Mouse (Mus musculus): Measurements from ENCODE around the gene Exosc7. TPM values are rescaled to one million over a fixed set of nuclear protein-coding genes. Genes with fewer than 3 reads are reported as not detected.

Gene Exosc7
- polyA plus RNA-seq, 1 experiment from 2014 or later: 63.9 TPM

- no peak overlapping the region for H3K9ac ChIP-seq
- no peak for ATAC-seq (replicated peaks; ENCODE audit: insufficient number of reproducible peaks, insufficient read depth, low FRiP score, low read depth)
- WGBS: 82% methylated on average over 7 of the region's 7 CpGs
- H3K27ac ChIP-seq: no peak overlapping the region
- no peak overlapping the region for H3K4me2 ChIP-seq
- no peaks in the 10 kb centered on the region for H3K9me3 ChIP-seq (replicated peaks)
- H3K27me3 ChIP-seq: no peaks in the 10 kb centered on the region
- no peak overlapping the region for H3K4me3 ChIP-seq
- H3K36me3 ChIP-seq: peaks cover 9% of the 10 kb centered on the region; the same call in 1 of the 2 replicates
- peaks cover 17% of the 10 kb centered on the region for H3K4me1 ChIP-seq (replicated peaks)
Measured at GRCm38 (mm10) chr9:123109188-123109587, 3.8 kb upstream of the Exosc7 start.

GRCm38 (mm10) chr9:123111751-123112221 is 1.2 kb upstream of the Exosc7 start:
- H3K4me3 ChIP-seq: peak overlapping the region; percentile 98
- H3K27me3 ChIP-seq: no peaks in the 10 kb centered on the region
- no peak for ATAC-seq (replicated peaks; ENCODE audit: insufficient number of reproducible peaks, insufficient read depth, low FRiP score, low read depth)
- no peak overlapping the region for H3K27ac ChIP-seq
- H3K4me1 ChIP-seq (replicated peaks): peaks cover 17% of the 10 kb centered on the region
- H3K9ac ChIP-seq: peak overlapping the region; percentile 91; the same call in 1 of the 2 replicates
- H3K4me2 ChIP-seq: peak overlapping the region; percentile 87
- 54% methylated on average over 8 of the region's 8 CpGs for WGBS
- H3K9me3 ChIP-seq (replicated peaks): no peaks in the 10 kb centered on the region
- H3K36me3 ChIP-seq: peaks cover 3% of the 10 kb centered on the region; the same call in 1 of the 2 replicates

DNA sequence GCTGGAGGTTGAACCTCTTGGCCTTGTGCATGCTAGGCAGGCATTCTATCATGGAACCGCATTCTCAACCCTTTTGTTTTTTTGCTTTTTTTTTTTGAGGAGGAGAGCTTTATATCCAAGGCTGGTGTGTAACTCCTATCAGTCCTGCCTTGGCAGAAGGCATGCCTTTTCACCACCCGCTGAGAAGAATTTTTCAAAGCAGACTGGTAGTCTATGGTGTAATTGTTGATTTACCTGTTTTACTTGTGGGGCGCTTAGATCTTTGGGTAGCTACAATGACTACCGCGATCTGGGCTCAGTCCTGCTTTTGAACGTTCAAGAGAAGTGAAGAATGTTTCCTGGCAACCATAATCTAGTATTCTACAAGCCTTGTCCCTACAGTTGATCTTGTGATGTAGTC is 916 bp downstream of the Exosc7 start:
- H3K4me1 ChIP-seq (replicated peaks): peaks cover 17% of the 10 kb centered on the region
- peak overlapping the region; percentile 87 for H3K4me2 ChIP-seq
- ATAC-seq (replicated peaks; ENCODE audit: insufficient number of reproducible peaks, insufficient read depth, low FRiP score, low read depth): no peak
- no peaks in the 10 kb centered on the region for H3K27me3 ChIP-seq
- peaks cover 10% of the 10 kb centered on the region for H3K36me3 ChIP-seq
- H3K9ac ChIP-seq: peak overlapping the region; percentile 91
- no peaks in the 10 kb centered on the region for H3K9me3 ChIP-seq (replicated peaks)
- peak overlapping the region; percentile 96 for H3K27ac ChIP-seq
- peak overlapping the region; percentile 98 for H3K4me3 ChIP-seq
- 57% methylated on average over 6 of the region's 6 CpGs for WGBS

- H3K27ac ChIP-seq: no peak overlapping the region
- WGBS: 97% methylated on average over 1 of the region's 1 CpGs
- no peak overlapping the region for H3K4me3 ChIP-seq
- no peaks in the 10 kb centered on the region for H3K27me3 ChIP-seq
- peaks cover 26% of the 10 kb centered on the region for H3K36me3 ChIP-seq
- H3K9me3 ChIP-seq (replicated peaks): no peaks in the 10 kb centered on the region
- no peak for ATAC-seq (replicated peaks; ENCODE audit: insufficient number of reproducible peaks, insufficient read depth, low FRiP score, low read depth)
- peaks cover 17% of the 10 kb centered on the region for H3K4me1 ChIP-seq (replicated peaks)
- no peak overlapping the region for H3K4me2 ChIP-seq
- no peak overlapping the region for H3K9ac ChIP-seq
Measured at GRCm38 (mm10) chr9:123115566-123115965, 2.6 kb downstream of the Exosc7 start.

- Histone ChIP-seq H3K9me3 (replicated peaks) (no peaks in the 10 kb centered on the region), H3K4me3 (no peak overlapping the region), H3K36me3 (peaks cover 50% of the 10 kb centered on the region), H3K27ac (no peak overlapping the region), H3K9ac (no peak overlapping the region), H3K4me2 (no peak overlapping the region), H3K27me3 (no peaks in the 10 kb centered on the region), H3K4me1 (replicated peaks) (no peaks in the 10 kb centered on the region)
- ATAC-seq (replicated peaks; ENCODE audit: insufficient number of reproducible peaks, insufficient read depth, low FRiP score, low read depth): no peak
- 83% methylated on average over 3 of the region's 3 CpGs for WGBS
Measured at GRCm38 (mm10) chr9:123123017-123123416, 10.0 kb downstream of the Exosc7 start.

- Histone ChIP-seq H3K4me2 (no peak overlapping the region), H3K9ac (no peak overlapping the region), H3K4me1 (replicated peaks) (no peaks in the 10 kb centered on the region), H3K9me3 (replicated peaks) (no peaks in the 10 kb centered on the region), H3K27me3 (no peaks in the 10 kb centered on the region), H3K36me3 (peaks cover 54% of the 10 kb centered on the region), H3K27ac (no peak overlapping the region), H3K4me3 (no peak overlapping the region)
- no peak for ATAC-seq (replicated peaks; ENCODE audit: insufficient number of reproducible peaks, insufficient read depth, low FRiP score, low read depth)
- 89% methylated on average over 6 of the region's 6 CpGs for WGBS
Measured at GRCm38 (mm10) chr9:123123571-123124412, 10.8 kb downstream of the Exosc7 start.

- 67% methylated on average over 2 of the region's 2 CpGs for WGBS
- Histone ChIP-seq H3K9ac (no peak overlapping the region), H3K27me3 (no peaks in the 10 kb centered on the region), H3K4me2 (no peak overlapping the region), H3K4me3 (no peak overlapping the region), H3K4me1 (replicated peaks) (no peaks in the 10 kb centered on the region), H3K36me3 (peaks cover 54% of the 10 kb centered on the region), H3K27ac (no peak overlapping the region), H3K9me3 (replicated peaks) (no peaks in the 10 kb centered on the region)
- ATAC-seq (replicated peaks; ENCODE audit: insufficient number of reproducible peaks, insufficient read depth, low FRiP score, low read depth): no peak
Measured at GRCm38 (mm10) chr9:123124413-123124981, 11.5 kb downstream of the Exosc7 start.

GRCm38 (mm10) chr9:123127663-123128062 is 14.6 kb downstream of the Exosc7 start:
- Histone ChIP-seq H3K27ac (no peak overlapping the region), H3K4me3 (no peak overlapping the region), H3K4me2 (no peak overlapping the region), H3K9ac (no peak overlapping the region), H3K27me3 (no peaks in the 10 kb centered on the region), H3K36me3 (peaks cover 61% of the 10 kb centered on the region), H3K4me1 (replicated peaks) (no peaks in the 10 kb centered on the region), H3K9me3 (replicated peaks) (no peaks in the 10 kb centered on the region)
- no peak for ATAC-seq (replicated peaks; ENCODE audit: insufficient number of reproducible peaks, insufficient read depth, low FRiP score, low read depth)
- WGBS: 90% methylated on average over 6 of the region's 6 CpGs

DNA sequence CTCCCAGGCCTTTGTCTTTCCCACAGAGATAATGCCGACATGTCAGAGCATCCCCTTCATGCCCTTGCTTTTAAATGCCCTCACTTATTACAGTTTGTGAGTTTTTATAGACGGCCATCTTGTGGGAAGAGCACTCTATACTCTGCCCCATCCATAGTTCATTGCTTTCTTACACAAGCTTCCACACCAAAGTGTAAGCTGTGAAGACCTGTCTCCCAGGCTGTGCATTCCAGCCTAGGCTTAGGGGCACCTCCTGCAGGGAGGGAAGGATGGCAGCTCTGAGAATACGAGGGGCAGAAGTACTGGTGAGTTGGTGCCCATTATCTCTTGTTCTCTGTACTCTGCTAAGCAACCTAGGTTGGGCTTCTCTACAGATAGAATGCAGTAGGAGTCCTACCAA is 20.0 kb downstream of the Exosc7 start:
- Histone ChIP-seq H3K4me1 (replicated peaks) (peaks cover 5% of the 10 kb centered on the region), H3K9me3 (replicated peaks) (no peaks in the 10 kb centered on the region), H3K4me3 (no peak overlapping the region), H3K4me2 (no peak overlapping the region), H3K36me3 (peaks cover 96% of the 10 kb centered on the region), H3K27me3 (no peaks in the 10 kb centered on the region), H3K9ac (no peak overlapping the region), H3K27ac (no peak overlapping the region)
- WGBS: 88% methylated on average over 3 of the region's 3 CpGs
- ATAC-seq (replicated peaks; ENCODE audit: insufficient number of reproducible peaks, insufficient read depth, low FRiP score, low read depth): no peak

- no peak overlapping the region for H3K9ac ChIP-seq
- 68% methylated on average over 7 of the region's 7 CpGs for WGBS
- H3K27ac ChIP-seq: peak overlapping the region; percentile 27; the same call in 1 of the 2 replicates
- ATAC-seq (replicated peaks; ENCODE audit: insufficient number of reproducible peaks, insufficient read depth, low FRiP score, low read depth): no peak
- no peak overlapping the region for H3K4me2 ChIP-seq
- no peaks in the 10 kb centered on the region for H3K27me3 ChIP-seq
- no peak overlapping the region for H3K4me3 ChIP-seq
- H3K9me3 ChIP-seq (replicated peaks): no peaks in the 10 kb centered on the region
- H3K4me1 ChIP-seq (replicated peaks): peaks cover 23% of the 10 kb centered on the region
- peaks cover 70% of the 10 kb centered on the region for H3K36me3 ChIP-seq
Measured at GRCm38 (mm10) chr9:123136953-123137682, 24.1 kb downstream of the Exosc7 start.

DNA sequence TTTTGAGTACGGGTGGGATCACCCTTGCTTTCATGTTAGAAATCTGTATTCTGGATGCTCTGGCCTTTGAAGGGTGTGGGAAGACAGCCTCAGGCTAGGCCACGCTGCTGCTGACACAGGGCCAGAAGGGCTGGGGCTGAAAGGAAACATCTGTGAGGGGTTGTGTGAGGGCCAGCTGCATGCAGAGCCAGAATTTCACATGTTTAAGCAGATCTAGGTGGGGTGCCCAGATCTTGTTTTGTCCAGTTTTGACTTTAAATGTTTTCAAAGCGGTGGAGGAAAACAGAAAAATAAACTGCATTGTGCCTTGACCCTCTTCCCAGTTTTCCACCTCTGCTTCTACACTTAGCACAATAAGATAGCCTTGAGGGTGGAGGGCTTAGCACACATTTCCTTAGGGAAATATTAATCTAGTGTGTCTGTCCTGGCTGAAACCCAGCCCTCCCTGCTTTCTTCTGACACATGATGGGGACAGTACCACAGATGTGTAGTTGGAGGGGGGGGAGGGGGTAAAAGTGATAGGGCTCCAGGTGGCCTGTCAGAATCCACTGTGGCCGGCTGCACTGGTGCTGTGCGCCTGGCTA is 26.0 kb downstream of the Exosc7 start:
- Histone ChIP-seq H3K27ac (peak overlapping the region; percentile 74), H3K4me1 (replicated peaks) (peaks cover 23% of the 10 kb centered on the region), H3K4me3 (no peak overlapping the region), H3K36me3 (peaks cover 55% of the 10 kb centered on the region), H3K4me2 (no peak overlapping the region), H3K9ac (no peak overlapping the region), H3K27me3 (no peaks in the 10 kb centered on the region), H3K9me3 (replicated peaks) (no peaks in the 10 kb centered on the region)
- WGBS: 60% methylated on average over 5 of the region's 5 CpGs
- ATAC-seq (replicated peaks; ENCODE audit: insufficient number of reproducible peaks, insufficient read depth, low FRiP score, low read depth): peak; percentile 81

Data from heart, embryonic 15.5 days (tissue).